Mouse (Mus musculus) G1E (cell line): ENCODE results near the gene Col6a3. TPM values are rescaled to one million over a fixed set of nuclear protein-coding genes. Genes with fewer than 3 reads are reported as not detected.

Source experiments
- ATAC-seq: 2 replicates; pipeline ENCODE4 v1.8.0; 2016; ENCODE audit warnings: mild to moderate bottlenecking; ENCODE audit not compliant: insufficient number of reproducible peaks, poor library complexity, low FRiP score, severe bottlenecking; ENCODE audit errors: extremely low read depth
- DNase-seq: peaks from one replicate; pipeline ENCODE4 v3.0.0; 2012; ENCODE audit warnings: low spot score
- H3K27me3 ChIP-seq: 2 replicates; pipeline ENCODE4 v1.6.1; 2012; ENCODE audit warnings: mild to moderate bottlenecking, low read length, inconsistent platforms; ENCODE audit not compliant: insufficient read depth
- H3K36me3 ChIP-seq: replicated peaks from 2 replicates; pipeline ENCODE3; 2012; ENCODE audit warnings: mild to moderate bottlenecking, inconsistent platforms
- H3K4me1 ChIP-seq: 2 replicates; pipeline ENCODE4 v1.6.1; 2012; ENCODE audit warnings: low read depth, low read length, inconsistent platforms, mixed read lengths; ENCODE audit not compliant: insufficient read depth
- H3K4me3 ChIP-seq: 2 replicates; pipeline ENCODE4 v1.5.1; 2012; ENCODE audit warnings: low read depth, mild to moderate bottlenecking, inconsistent platforms, low read length, moderate library complexity, mixed read lengths
- H3K9me3 ChIP-seq: replicated peaks from 2 replicates; pipeline ENCODE4 v1.6.1; 2012; ENCODE audit warnings: inconsistent platforms
- CTCF ChIP-seq: IDR thresholded peaks from 2 replicates; pipeline ENCODE4 v1.5.1; 2012; ENCODE audit warnings: low read depth, low read length, inconsistent platforms, mixed read lengths
- GATA1 ChIP-seq: IDR thresholded peaks from 2 replicates; pipeline ENCODE4 v1.6.1; 2012; ENCODE audit warnings: borderline replicate concordance, low read length, inconsistent platforms, mixed read lengths
- GATA2 ChIP-seq: IDR thresholded peaks from 2 replicates; pipeline ENCODE4 v1.6.1; 2012; ENCODE audit warnings: low read depth, low read length, inconsistent platforms, borderline replicate concordance
- POLR2AphosphoS5 ChIP-seq: IDR thresholded peaks from 2 replicates; pipeline ENCODE4 v1.6.1; 2012; ENCODE audit warnings: low read depth, low read length, inconsistent platforms; ENCODE audit not compliant: insufficient replicate concordance
- TAL1 ChIP-seq: conservative IDR thresholded peaks from 2 replicates; pipeline ENCODE4 v1.6.1; 2012; ENCODE audit warnings: low read depth, low read length, inconsistent platforms, mixed read lengths
- polyA plus RNA-seq: library from polyadenylated mRNA; stranded (reverse); fragments of >175 nt; gene quantifications from 2 replicates; pipeline ENCODE4 v1.2.3, GENCODE M21; 2012
- total RNA-seq, 2 experiments: library from RNA; stranded (forward) in 1 of 2; stranded (reverse) in 1 of 2; fragments of 200-1000 nt in 1 of 2; fragments of >200 nt in 1 of 2; fragmentation: Nextera tagmentation in 1 of 2; gene quantifications; 2 replicates each; pipeline ENCODE4 v1.2.3; 2014 to 2017

Gene Col6a3
- total and polyA plus RNA-seq, 3 experiments: 0.22 TPM; not detected in 2

DNA sequence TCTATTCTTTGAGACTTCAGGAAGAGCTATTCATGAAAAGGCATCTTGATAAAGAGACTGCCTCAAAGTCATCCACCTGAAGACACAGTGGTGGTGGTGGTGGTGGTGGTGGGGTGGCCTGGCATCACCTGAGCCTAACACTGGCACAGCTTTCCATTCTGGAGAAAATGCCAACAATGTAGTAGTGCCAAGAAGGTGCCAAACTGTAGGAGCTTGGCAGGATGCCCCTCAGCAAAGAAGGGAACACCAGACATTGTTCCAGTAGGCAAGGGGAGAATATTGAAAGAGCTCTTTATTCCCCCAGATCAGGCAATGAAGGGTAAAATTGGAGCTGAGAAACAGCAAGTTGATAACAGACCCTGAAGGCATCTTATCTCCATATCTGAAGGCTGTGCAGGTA, 121.8 kb downstream of the Col6a3 start:
- no peaks in the 10 kb centered on the region for H3K27me3 ChIP-seq
- H3K4me1 ChIP-seq: no peaks in the 10 kb centered on the region
- no peak for TF ChIP-seq GATA2
- no peak for TF ChIP-seq TAL1
- TF ChIP-seq CTCF: no peak
- TF ChIP-seq GATA1: no peak
- no peak for TF ChIP-seq POLR2AphosphoS5
- H3K4me3 ChIP-seq: no peak overlapping the region
- no peaks in the 10 kb centered on the region for H3K36me3 ChIP-seq
- ATAC-seq (no peak), DNase-seq (no peak)
- H3K9me3 ChIP-seq: peaks cover 58% of the 10 kb centered on the region

DNA sequence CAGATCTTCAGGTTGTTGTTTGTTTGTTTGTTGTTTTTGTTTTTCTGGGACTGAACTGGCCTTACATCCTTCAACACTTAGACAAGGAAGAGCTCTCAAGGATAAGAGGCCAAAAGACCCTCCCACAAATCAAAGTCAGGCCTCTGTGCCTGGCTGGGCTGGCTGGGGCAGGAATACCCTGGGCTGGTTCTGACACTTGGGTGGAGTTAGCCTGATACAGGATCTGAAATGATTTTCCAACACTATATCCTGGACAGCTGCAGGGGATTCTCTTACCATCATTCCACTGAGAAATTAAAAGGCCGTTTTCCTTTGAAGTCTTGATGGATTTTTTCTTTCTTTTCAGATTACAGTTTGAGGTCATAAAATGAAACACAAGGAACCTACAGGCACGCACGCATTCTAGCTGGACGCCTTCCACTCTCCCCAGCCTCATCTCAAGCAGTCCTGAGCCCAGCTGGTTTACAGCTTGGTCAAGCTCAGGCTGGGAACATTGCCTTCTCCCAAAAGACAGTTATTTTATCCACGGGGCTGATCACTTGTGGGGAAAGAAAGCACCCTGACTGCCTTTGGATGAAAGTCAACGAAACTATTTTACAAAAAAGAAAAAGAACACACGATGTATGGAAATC, 123.0 kb downstream of the Col6a3 start:
- peaks cover 64% of the 10 kb centered on the region for H3K9me3 ChIP-seq
- no peak for TF ChIP-seq CTCF
- TF ChIP-seq POLR2AphosphoS5: no peak
- TF ChIP-seq TAL1: no peak
- TF ChIP-seq GATA1: no peak
- TF ChIP-seq GATA2: no peak
- H3K4me3 ChIP-seq: no peak overlapping the region
- H3K4me1 ChIP-seq: no peaks in the 10 kb centered on the region
- ATAC-seq (no peak), DNase-seq (no peak)
- no peaks in the 10 kb centered on the region for H3K36me3 ChIP-seq
- no peaks in the 10 kb centered on the region for H3K27me3 ChIP-seq

DNA sequence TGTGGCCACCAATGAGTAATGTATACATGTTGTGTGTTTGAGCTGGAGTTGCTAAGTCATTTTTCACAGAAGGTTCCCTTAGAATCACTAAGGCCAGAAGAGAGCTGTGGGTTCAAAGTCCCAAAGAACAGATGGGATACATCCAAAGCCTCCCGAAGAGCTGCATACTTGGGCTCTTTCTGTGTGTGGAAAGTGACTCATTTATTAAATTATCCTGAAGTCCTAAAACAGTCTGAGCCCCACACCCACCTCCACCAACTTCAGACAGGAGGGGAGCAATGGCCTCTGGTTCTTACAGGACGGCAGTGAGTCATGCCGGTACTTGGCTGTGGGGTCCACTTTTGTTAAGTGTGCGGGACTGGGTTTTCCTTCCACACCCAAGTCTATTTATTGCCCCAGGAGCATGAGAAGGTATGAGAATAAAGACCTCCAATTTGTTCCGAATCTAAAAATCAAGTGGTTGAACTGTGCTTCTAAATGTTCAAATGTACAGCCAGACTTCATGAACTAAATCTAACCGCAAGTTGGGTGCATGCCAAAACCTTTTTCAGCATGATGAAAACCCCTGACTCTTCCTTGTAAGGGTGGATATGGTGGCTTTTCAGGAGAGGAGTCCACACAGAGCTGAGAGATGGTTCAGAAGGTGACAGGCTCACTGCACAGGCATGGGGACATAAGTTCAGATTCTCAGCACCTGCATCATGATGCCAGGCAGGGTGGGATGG, 124.8 kb downstream of the Col6a3 start:
- Histone ChIP-seq H3K4me3 (no peak overlapping the region), H3K4me1 (no peaks in the 10 kb centered on the region), H3K27me3 (no peaks in the 10 kb centered on the region), H3K36me3 (no peaks in the 10 kb centered on the region), H3K9me3 (peaks cover 66% of the 10 kb centered on the region)
- TF ChIP-seq CTCF (no peak), GATA1 (no peak), POLR2AphosphoS5 (no peak), TAL1 (no peak), GATA2 (no peak)
- no peak for ATAC-seq
- no peak for DNase-seq

DNA sequence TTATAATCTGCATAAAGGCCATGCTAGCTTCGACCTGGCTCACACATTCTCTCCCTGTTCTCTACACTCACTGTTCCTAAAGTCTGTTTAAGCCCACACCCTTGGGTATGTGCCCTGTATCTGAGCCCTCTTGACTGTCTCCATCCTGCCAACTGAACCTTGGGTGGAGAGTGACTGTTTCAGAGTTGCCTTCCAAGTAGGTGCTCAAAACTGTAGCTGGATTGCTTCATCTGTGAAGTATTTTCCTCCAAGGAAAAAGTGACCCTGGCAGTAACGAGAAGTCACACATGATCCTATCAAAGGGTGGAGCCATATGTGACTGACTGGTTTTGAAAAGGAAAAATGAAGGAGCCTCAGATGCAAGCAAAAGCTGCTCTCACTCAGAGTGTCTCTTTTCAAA, 127.5 kb downstream of the Col6a3 start:
- no peak for DNase-seq
- no peaks in the 10 kb centered on the region for H3K4me1 ChIP-seq
- no peak for ATAC-seq
- H3K9me3 ChIP-seq: peaks cover 66% of the 10 kb centered on the region
- no peaks in the 10 kb centered on the region for H3K27me3 ChIP-seq
- TF ChIP-seq CTCF: no peak
- TF ChIP-seq TAL1: no peak
- TF ChIP-seq GATA2: no peak
- TF ChIP-seq POLR2AphosphoS5: no peak
- no peak overlapping the region for H3K4me3 ChIP-seq
- H3K36me3 ChIP-seq: no peaks in the 10 kb centered on the region

Other genes starting within 250 kb of the Col6a3 start
- 85.0 and 96.0 TPM in 2 replicates for gene Cops8, start 241.0 kb downstream of the Col6a3 start, total RNA-seq (2014; fragmentation: Nextera tagmentation)
- 110 and 129 TPM in 2 replicates for gene Cops8, start 241.0 kb downstream of the Col6a3 start, total RNA-seq (2017)
- 37.1 and 39.2 TPM in 2 replicates for gene Cops8, start 241.0 kb downstream of the Col6a3 start, polyA plus RNA-seq
- gene Mlph, start 71.1 kb upstream of the Col6a3 start, total RNA-seq (2014; fragmentation: Nextera tagmentation): not detected in 2 replicates
- gene Mlph, start 71.1 kb upstream of the Col6a3 start, total RNA-seq (2017): 0.12 TPM in 1 of 2 replicates, not detected in the other
- gene Mlph, start 71.1 kb upstream of the Col6a3 start, polyA plus RNA-seq: not detected in 2 replicates
- gene Prlh, start 109.1 kb upstream of the Col6a3 start, total RNA-seq (2014; fragmentation: Nextera tagmentation): not detected in 2 replicates
- gene Prlh, start 109.1 kb upstream of the Col6a3 start, total RNA-seq (2017): not detected in 2 replicates
- gene Prlh, start 109.1 kb upstream of the Col6a3 start, polyA plus RNA-seq: not detected in 2 replicates
- not detected in 2 replicates for gene Rab17, start 125.7 kb upstream of the Col6a3 start, total RNA-seq (2014; fragmentation: Nextera tagmentation)
- gene Rab17, start 125.7 kb upstream of the Col6a3 start, total RNA-seq (2017): 0.17 and 0.22 TPM in 2 replicates
- not detected in 2 replicates for gene Rab17, start 125.7 kb upstream of the Col6a3 start, polyA plus RNA-seq
- gene Lrrfip1, start 154.8 kb upstream of the Col6a3 start, total RNA-seq (2014; fragmentation: Nextera tagmentation): not detected in 2 replicates
- 0.22 and 0.29 TPM in 2 replicates for gene Lrrfip1, start 154.8 kb upstream of the Col6a3 start, total RNA-seq (2017)
- gene Lrrfip1, start 154.8 kb upstream of the Col6a3 start, polyA plus RNA-seq: not detected in 2 replicates